Mouse (Mus musculus) liver, postnatal 0 days (tissue): ENCODE data around the gene Alpl.

Source experiments
- CTCF ChIP-seq: sonication (generic); IDR thresholded peaks from 2 replicates; pipeline ENCODE4 v1.5.1; 2016; ENCODE audit warnings: antibody characterized with exemption, low read depth
- EP300 ChIP-seq: IDR thresholded peaks from 2 replicates; pipeline ENCODE4 v1.6.1; 2016; ENCODE audit warnings: antibody characterized with exemption, low read depth, mild to moderate bottlenecking

GRCm38 (mm10) chr4:137695900-137696299 lies 100.3 kb downstream of the Alpl start:
- TF ChIP-seq CTCF (no peak), EP300 (no peak)
